Mouse (Mus musculus) liver, embryonic 11.5 days (tissue): ENCODE data around the gene Pramef12. TPM values are rescaled to one million over a fixed set of nuclear protein-coding genes. Genes with fewer than 3 reads are reported as not detected.

Source experiments
- polyA plus RNA-seq: library from polyadenylated mRNA; unstranded; fragments of >200 nt; fragmentation: Nextera tagmentation; extraction: Ambion mirVana; gene quantifications from 2 replicates; pipeline ENCODE4 v1.2.1, GENCODE M21; 2014

The Pramef12 gene
- polyA plus RNA-seq, 1 experiment from 2014 or later = not detected

Other genes starting within 250 kb of the Pramef12 start
- not detected in 2 replicates for gene Oog3, start 245.8 kb downstream of the Pramef12 start, polyA plus RNA-seq
- gene Oog2, start 217.7 kb downstream of the Pramef12 start, polyA plus RNA-seq = not detected in 2 replicates
- not detected in 2 replicates for gene C87977, start 195.1 kb downstream of the Pramef12 start, polyA plus RNA-seq
- gene Pramel5, start 128.0 kb downstream of the Pramef12 start, polyA plus RNA-seq = not detected in 2 replicates
- gene Gm13128, start 78.2 kb downstream of the Pramef12 start, polyA plus RNA-seq = not detected in 2 replicates
- gene Gm13119, start 50.5 kb downstream of the Pramef12 start, polyA plus RNA-seq = not detected in 2 replicates
- gene Pramef20, start 30.5 kb downstream of the Pramef12 start, polyA plus RNA-seq = not detected in 2 replicates
- gene 1700012P22Rik, start 30.3 kb upstream of the Pramef12 start, polyA plus RNA-seq = not detected in 2 replicates
- not detected in 2 replicates for gene Gm9944, start 44.9 kb upstream of the Pramef12 start, polyA plus RNA-seq
- not detected in 2 replicates for gene Aadacl3, start 55.3 kb upstream of the Pramef12 start, polyA plus RNA-seq
- not detected in 2 replicates for gene 9430007A20Rik, start 111.4 kb upstream of the Pramef12 start, polyA plus RNA-seq
- gene Gm13124, start 156.7 kb upstream of the Pramef12 start, polyA plus RNA-seq = not detected in 2 replicates
- gene Aadacl4, start 205.2 kb upstream of the Pramef12 start, polyA plus RNA-seq = not detected in 2 replicates